Mouse (Mus musculus): Measurements from ENCODE around the gene Jarid2. TPM values are rescaled to one million over a fixed set of nuclear protein-coding genes. Genes with fewer than 3 reads are reported as not detected.

The Jarid2 gene
- polyA plus RNA-seq, 1 experiment from 2014 or later = 20.5 TPM

DNA sequence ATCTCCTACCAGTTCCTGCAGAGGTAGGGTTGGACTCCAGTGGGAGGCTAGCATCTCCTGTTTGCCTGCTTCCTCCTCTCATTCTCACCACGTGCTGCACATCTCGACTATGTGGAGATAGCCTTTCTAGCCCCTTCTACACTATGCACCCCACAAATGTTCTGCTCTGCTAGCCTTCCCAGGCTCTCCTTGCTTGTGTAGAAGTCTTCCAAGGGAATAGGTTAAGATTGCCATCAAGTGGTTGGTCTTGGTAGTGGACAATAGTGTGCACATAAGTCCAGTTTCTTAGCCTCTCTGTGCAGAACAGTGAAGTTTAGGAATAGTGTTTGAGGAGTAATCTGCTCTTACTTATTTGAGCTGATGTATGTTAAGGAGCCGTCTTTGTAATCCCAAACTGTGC is 104.1 kb downstream of the Jarid2 start:
- DNase-seq (ENCODE audit: low spot score) = peak; percentile 25

- no peak for DNase-seq (ENCODE audit: low spot score)
Measured at GRCm38 (mm10) chr13:44837445-44837844, 108.2 kb downstream of the Jarid2 start.

- DNase-seq (ENCODE audit: low spot score) = no peak
Measured at GRCm38 (mm10) chr13:44839866-44840835, 110.9 kb downstream of the Jarid2 start.

DNA sequence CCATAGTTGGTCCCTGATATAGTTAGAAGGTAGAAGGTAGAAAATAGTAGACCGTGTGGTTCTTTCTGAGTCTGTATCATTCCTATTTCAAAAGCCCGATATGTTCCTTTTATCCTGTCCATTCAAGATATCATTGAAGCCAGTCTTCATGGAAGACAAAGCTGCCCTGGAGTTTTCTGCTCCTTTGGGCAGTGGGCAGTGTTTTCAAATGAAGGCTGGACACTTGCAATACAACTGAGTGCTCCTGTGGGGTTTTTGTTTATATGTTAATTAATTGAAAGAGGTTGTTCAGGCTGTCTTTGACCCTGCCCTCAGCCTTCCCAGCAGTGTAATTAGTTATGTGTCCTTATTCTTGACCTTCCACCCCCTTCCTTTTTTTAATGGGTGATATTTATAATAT is 122.2 kb downstream of the Jarid2 start:
- no peak for DNase-seq (ENCODE audit: low spot score)

- no peak for DNase-seq (ENCODE audit: low spot score)
Measured at GRCm38 (mm10) chr13:44852024-44852423, 122.8 kb downstream of the Jarid2 start.

DNA sequence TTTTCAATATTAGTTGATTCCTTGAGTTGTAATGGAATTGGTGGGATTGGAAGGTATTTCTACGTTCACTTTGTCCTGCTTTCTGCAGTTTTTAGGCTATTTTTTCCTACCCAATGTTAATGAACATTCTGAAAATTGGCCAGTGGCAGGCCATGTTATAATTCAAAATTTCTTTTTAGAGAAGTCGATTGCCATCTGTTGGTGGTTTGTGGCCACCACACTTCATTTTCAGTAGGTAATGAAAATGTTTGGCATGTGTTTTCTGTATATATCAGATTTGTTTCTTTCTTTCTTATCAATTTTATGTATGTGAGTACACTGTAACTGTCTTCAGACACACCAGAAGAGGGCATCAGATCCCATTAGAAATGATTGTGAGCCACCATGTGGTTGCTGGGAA is 136.3 kb downstream of the Jarid2 start:
- DNase-seq (ENCODE audit: low spot score) = no peak

GRCm38 (mm10) chr13:44868037-44868650 is 138.9 kb downstream of the Jarid2 start:
- DNase-seq (ENCODE audit: low spot score) = no peak

GRCm38 (mm10) chr13:44869418-44870119 is 140.3 kb downstream of the Jarid2 start:
- DNase-seq (ENCODE audit: low spot score) = peak; percentile 99

DNA sequence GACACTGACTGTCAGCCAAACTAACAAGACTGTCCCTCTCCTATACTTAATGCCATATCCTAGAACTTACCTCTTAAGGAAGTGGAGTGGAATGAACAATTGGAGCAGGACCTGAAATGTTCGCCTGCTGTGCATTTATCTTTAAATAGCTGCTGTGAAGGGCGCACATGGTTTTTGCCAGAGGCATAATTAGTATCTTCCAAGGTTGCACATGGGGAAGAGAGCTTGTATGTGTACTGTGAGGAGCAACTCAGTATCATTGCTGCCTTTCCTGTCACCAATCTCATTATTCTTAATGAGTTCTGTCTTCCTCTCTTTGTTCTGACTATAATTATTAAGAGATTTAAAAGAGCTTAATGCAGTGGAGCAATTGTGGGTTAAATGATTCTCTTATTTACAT is 147.5 kb downstream of the Jarid2 start:
- no peak for DNase-seq (ENCODE audit: low spot score)

DNA sequence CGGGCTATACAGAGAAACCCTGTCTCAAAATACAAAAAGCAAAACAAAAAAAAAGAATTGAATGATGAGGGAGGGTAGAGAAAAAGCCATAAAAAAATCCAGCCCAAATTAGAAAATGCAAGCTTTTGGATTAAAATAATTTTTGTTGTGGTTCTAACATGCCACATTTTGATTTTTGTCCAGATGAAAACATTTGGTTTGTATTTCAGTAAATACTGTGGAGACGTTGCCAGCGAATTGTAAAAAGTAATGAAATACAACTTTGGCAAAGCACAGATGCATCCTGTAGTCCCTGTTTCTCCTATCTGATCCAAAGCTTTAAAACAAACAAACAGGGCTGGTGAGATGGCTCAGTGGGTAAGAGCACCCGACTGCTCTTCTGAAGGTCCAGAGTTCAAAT is 151.7 kb downstream of the Jarid2 start:
- no peak for DNase-seq (ENCODE audit: low spot score)

GRCm38 (mm10) chr13:44886221-44886620 is 156.9 kb downstream of the Jarid2 start:
- DNase-seq (ENCODE audit: low spot score) = no peak

DNA sequence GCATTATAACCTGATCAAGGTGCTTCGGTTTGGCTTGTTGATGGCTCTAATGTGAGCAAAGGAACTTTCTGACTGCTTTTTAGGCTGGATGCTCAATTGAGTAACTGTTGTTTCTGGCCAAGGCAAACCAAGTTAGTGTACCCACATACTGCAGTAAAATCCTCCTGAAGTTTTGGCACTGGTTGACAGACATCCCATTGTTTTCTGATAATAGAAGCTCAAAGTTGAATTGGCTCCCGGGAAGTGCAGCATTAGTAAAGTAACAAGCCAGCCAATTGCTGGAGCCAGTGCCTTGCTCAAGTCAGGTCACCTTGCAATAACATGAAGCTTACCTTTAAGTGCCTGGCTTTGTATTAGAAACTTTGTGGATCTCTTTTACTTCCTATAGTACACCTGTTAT is 161.3 kb downstream of the Jarid2 start:
- DNase-seq (ENCODE audit: low spot score) = no peak

GRCm38 (mm10) chr13:44891813-44892730 is 162.8 kb downstream of the Jarid2 start:
- no peak for DNase-seq (ENCODE audit: low spot score)

- DNase-seq (ENCODE audit: low spot score) = no peak
Measured at GRCm38 (mm10) chr13:44896211-44896610, 166.9 kb downstream of the Jarid2 start.

GRCm38 (mm10) chr13:44902299-44902698 is 173.0 kb downstream of the Jarid2 start:
- no peak for DNase-seq (ENCODE audit: low spot score)

DNA sequence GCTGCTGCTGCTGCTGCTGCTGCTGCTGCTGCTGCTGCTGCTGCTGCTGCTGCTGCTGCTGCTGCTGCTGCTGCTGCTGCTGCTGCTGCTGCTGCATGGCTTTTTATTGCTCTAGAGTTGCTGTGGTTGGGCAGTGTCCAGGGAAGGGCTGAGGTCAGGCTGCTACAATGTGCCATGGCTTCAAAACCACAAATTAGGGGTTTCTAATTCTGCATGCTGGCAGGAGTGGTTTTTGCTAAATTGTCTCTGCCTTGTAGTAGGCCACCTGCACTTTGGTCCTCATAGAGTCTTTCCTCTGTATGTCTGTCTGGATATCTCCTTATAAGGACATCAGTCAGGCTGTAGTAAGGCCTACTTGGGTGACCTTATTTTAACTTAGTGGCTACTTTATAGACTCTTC is 174.1 kb downstream of the Jarid2 start:
- no peak for DNase-seq (ENCODE audit: low spot score)

DNA sequence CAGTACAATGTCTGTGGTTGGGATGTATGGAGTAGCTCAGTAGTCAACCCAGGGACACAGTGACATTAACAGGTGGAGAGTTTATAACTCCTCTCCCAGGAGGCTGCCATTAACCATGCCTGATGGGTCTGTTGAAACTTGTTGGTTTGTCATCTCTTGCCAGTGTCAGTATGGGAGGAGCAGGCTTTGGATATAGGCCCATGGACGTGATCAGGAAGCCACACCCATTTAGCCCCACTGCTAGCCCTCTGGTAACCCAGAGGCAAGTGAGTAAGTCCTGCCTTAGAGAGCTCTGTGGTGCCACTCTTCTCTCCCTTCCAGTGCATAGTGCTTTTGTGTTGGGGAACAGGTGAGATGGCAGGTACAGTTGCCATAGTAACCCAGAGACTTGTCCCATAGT is 175.0 kb downstream of the Jarid2 start:
- no peak for DNase-seq (ENCODE audit: low spot score)

DNA sequence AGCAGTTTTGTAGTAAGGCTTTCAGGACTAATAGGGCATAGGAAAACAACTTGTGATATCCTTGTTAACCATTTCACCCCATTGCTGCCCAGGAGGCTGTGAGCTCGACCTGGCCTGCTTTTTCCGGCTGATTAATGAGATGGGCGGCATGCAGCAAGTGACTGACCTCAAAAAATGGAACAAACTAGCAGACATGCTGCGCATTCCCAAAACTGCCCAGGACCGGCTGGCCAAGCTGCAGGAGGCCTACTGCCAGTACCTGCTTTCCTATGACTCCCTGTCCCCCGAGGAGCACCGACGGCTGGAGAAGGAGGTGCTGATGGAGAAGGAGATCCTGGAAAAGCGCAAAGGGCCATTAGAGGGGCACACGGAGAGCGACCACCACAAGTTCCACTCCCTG is 176.9 kb downstream of the Jarid2 start:
- DNase-seq (ENCODE audit: low spot score) = no peak

DNA sequence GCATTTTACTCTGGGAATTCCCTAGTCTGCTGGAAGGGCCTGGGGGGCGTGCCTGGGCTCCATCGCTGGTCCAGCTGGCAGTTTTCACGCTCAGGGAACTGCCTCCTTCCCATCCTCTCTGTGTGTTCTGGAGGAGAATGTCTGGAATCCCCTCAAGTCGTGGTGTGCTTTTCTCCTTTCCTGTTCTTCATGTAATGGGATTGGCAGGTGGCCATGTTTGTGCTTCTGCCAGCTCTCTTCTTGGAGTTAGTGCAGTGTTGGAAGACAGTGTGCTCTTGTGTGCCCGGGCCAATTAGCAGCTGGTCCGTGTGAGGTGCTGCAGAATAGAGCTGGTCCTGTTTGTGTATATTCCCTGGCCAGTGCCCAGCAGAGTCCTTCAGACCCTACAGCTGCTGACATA is 178.4 kb downstream of the Jarid2 start:
- no peak for DNase-seq (ENCODE audit: low spot score)

- DNase-seq (ENCODE audit: low spot score) = no peak
Measured at GRCm38 (mm10) chr13:44908790-44909189, 179.5 kb downstream of the Jarid2 start.

DNA sequence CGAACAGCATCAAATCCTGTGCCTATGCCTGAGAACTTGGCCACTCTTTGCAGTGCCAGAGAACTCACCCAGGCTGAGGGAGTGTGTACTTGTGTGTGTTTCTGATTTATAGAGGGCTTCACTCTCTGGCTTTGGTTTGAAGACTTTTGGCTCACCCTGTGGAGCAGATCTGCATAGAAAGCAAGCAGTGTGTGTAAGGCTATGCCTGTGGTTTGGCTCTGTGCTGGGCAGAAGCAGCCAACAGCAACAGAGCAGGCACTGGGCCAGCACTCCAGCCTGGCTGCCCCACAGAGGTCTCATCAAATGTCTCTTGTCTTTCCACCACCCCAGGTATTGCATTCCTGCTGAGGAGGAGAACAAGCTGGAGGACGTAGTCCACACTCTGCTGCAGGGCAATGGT is 183.6 kb downstream of the Jarid2 start:
- DNase-seq (ENCODE audit: low spot score) = no peak

Measured in thymus, postnatal 0 days (tissue).